Mouse (Mus musculus): ENCODE results near the gene Pcnp. TPM values are rescaled to one million over a fixed set of nuclear protein-coding genes. Genes with fewer than 3 reads are reported as not detected.

Gene Pcnp
- polyA plus RNA-seq, 1 experiment from 2014 or later: 248 TPM

DNA sequence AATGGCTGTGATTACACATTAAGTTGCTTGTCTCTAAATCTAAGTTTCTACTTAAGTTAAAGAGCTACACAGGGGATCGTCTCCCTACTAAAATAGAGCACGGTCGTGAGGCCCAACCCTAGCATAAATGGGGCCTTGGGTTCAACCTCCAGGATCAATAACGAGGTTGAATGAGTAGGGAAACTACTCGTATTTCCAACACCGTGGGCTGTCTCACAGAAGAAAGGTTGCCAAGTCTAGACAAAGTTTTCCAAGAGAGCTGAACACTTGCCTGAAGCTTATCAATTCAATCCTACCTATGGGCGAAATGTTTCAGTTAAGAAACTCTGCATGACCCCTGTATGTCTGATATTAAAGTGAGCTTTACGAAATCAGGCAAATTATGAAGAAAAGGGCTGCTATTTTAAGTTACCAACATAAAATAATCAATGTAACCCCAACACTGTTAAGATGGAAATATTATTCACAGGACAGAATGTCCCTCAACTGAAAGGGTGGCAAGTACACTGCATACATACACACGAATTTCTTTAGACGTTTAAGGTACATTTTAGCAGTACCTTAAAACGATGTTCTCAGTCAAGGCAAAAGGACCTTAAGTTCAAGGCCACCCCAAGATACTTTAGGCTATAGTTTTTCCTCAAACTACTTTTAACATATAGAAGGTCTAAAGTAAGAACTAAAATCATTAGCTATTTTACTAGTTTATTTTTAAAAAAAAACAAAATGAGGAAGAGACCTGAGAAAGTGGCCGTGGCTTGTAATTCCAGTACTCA, 1.5 kb downstream of the Pcnp start:
- H3K4me3 ChIP-seq: peak overlapping the region; percentile 63
- peak overlapping the region; percentile 71 for H3K4me2 ChIP-seq (replicated peaks)
- H3K27me3 ChIP-seq: no peaks in the 10 kb centered on the region
- H3K36me3 ChIP-seq: peaks cover 13% of the 10 kb centered on the region; the same call in 1 of the 2 replicates
- ATAC-seq (replicated peaks): no peak
- WGBS: 35% methylated on average over 12 of the region's 12 CpGs
- peak overlapping the region; percentile 75 for H3K9ac ChIP-seq (replicated peaks)
- peaks cover 34% of the 10 kb centered on the region for H3K4me1 ChIP-seq
- no peaks in the 10 kb centered on the region for H3K9me3 ChIP-seq
- H3K27ac ChIP-seq (replicated peaks): peak overlapping the region; percentile 88; the same call in 1 of the 2 replicates

DNA sequence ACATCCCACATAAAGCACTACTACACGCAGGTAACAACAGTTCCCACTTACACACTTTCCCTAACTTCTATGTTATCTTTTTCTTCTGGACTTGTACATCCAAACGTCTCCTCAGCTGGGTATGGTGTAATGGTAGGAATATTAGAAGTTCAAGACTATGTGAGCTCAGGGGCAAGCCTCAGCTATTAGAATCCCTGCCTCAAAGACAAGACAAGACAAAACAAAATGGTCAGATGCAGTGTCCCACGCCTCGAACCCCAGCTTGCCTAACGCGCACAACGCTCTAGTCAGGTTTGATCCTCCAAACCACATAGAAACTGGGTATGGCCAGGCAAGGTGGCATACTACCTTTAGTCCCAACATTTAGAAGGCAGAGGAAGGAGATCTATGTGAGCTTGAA, 9.9 kb downstream of the Pcnp start:
- WGBS: 96% methylated on average over 7 of the region's 7 CpGs

DNA sequence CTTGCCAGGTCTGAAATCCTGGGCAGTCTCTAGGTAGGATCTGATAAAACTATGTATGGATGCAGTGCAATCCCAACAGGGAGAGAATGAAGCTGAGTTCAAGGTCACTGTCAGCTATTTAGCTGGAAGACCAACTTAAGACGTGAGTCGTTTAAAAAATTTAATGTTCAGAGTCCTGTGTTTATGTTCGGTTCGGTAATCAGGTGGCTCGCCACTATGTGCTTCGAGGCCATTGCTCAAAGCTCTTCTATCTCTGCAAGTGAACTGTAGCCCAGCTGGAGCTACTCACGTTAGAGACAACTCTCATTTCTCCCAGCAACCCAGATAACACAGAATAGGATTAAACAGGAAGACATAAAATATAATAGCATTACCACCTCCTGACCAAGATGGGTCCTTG, 15.5 kb downstream of the Pcnp start:
- Histone ChIP-seq H3K9ac (replicated peaks) (no peak overlapping the region), H3K9me3 (no peaks in the 10 kb centered on the region), H3K4me1 (no peaks in the 10 kb centered on the region), H3K36me3 (peaks cover 39% of the 10 kb centered on the region), H3K4me2 (replicated peaks) (no peak overlapping the region), H3K27ac (replicated peaks) (no peak overlapping the region), H3K4me3 (no peak overlapping the region), H3K27me3 (no peaks in the 10 kb centered on the region)
- ATAC-seq (replicated peaks): no peak
- 91% methylated on average over 7 of the region's 7 CpGs for WGBS

More for the DNA sequence above, 9.9 kb downstream of the Pcnp start:
- ATAC-seq (replicated peaks): no peak
- Histone ChIP-seq H3K36me3 (peaks cover 52% of the 10 kb centered on the region), H3K9ac (replicated peaks) (no peak overlapping the region), H3K27me3 (no peaks in the 10 kb centered on the region), H3K4me2 (replicated peaks) (no peak overlapping the region), H3K9me3 (no peaks in the 10 kb centered on the region), H3K27ac (replicated peaks) (no peak overlapping the region), H3K4me3 (no peak overlapping the region), H3K4me1 (0 out of 2 replicates have a peak, but pooled peaks cover 2% of the 10 kb centered on the region)

DNA sequence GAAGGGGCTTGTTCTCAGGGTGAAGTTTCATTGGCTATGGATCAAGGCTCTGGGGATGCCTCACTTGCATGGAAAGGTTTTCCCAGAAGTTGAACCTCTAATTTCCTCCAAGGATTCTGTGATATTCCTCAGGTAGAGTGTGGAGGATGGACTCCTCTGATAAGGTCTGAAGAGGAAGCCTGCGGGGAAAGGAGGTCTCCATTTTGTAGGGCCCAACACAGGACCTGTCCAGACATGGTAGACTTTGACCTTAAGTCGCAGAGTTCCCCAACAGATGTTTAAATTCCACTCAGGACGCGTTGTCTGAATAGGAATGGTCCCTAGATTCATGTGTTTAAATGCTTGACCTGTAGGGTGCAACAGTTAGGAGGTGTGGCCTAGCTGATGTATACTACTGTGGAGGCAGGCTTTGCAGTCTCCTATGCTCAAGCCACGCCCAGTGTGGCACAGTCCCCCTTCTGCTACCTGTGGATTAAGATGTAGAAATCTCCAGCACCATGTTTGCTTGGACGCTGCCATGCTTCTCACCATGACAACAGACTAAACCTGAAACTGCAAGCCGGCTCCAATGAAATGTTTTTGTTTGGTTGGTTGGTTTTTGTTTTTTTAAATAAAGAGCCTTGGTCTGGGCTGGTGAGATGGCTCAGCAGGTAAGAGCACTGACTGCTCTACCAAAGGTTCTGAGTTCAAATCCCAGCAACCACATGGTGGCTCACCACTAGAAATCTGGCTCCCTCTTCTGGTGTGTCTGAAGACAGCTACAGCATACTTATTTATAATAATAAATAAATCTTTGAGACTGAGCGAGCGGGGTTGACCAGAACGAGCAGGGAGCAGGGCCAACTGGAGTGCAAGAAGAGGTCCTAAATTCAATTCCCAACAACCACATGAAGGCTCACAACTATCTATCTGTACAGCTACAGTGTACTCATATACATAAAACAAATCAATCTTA, 16.5 kb downstream of the Pcnp start:
- 0 out of 2 replicates have a peak, but pooled peaks have one; percentile 44 for ATAC-seq (replicated peaks)
- no peak overlapping the region for H3K4me3 ChIP-seq
- WGBS: 92% methylated on average over 10 of the region's 10 CpGs
- H3K27me3 ChIP-seq: no peaks in the 10 kb centered on the region
- H3K9ac ChIP-seq (replicated peaks): no peak overlapping the region
- peaks cover 31% of the 10 kb centered on the region for H3K36me3 ChIP-seq
- no peaks in the 10 kb centered on the region for H3K4me1 ChIP-seq
- no peaks in the 10 kb centered on the region for H3K9me3 ChIP-seq
- no peak overlapping the region for H3K27ac ChIP-seq (replicated peaks)
- H3K4me2 ChIP-seq (replicated peaks): no peak overlapping the region

DNA sequence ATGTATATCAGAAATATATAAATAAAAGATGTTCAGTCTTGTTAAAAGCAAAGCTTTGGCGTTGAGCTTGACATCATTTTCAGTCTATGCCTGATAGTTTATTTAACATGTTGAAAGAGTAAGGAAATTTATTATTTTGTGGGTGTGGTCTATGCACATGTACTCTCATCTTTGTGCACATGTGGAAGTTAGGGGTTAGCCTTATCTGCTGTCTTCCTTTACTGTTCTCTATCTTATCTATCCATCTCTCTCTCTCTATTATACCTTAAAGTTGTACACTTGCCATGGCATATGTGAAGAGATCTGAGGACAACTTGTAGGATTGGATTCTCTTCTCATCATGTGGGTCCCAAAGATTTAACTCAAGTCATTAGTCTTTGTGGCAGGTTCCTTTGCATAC, 20.7 kb downstream of the Pcnp start:
- no peaks in the 10 kb centered on the region for H3K4me1 ChIP-seq
- no peak overlapping the region for H3K4me3 ChIP-seq
- no peaks in the 10 kb centered on the region for H3K9me3 ChIP-seq
- 98% methylated on average over 1 of the region's 1 CpGs for WGBS
- no peaks in the 10 kb centered on the region for H3K27me3 ChIP-seq
- H3K9ac ChIP-seq (replicated peaks): no peak overlapping the region
- peaks cover 49% of the 10 kb centered on the region for H3K36me3 ChIP-seq
- H3K4me2 ChIP-seq (replicated peaks): no peak overlapping the region
- ATAC-seq (replicated peaks): no peak
- H3K27ac ChIP-seq (replicated peaks): no peak overlapping the region

DNA sequence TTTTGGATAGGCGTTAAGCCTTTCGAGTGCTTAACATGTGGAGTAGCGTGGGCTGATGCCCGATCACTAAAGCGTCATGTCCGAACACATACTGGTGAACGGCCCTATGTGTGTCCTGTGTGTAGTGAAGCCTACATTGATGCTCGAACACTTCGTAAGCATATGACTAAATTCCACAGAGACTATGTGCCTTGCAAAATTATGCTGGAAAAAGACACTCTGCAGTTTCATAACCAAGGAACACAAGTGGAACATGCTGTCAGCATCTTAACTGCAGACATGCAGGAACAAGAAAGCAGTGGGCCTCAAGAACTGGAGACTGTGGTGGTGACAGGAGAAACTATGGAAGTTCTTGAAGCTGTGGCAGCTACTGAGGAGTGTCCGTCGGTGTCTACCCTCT, 22.7 kb downstream of the Pcnp start:
- Histone ChIP-seq H3K4me2 (replicated peaks) (no peak overlapping the region), H3K9ac (replicated peaks) (no peak overlapping the region), H3K27me3 (no peaks in the 10 kb centered on the region), H3K4me3 (no peak overlapping the region), H3K36me3 (peaks cover 58% of the 10 kb centered on the region), H3K9me3 (no peaks in the 10 kb centered on the region), H3K27ac (replicated peaks) (no peak overlapping the region), H3K4me1 (no peaks in the 10 kb centered on the region)
- no peak for ATAC-seq (replicated peaks)
- 98% methylated on average over 11 of the region's 11 CpGs for WGBS

DNA sequence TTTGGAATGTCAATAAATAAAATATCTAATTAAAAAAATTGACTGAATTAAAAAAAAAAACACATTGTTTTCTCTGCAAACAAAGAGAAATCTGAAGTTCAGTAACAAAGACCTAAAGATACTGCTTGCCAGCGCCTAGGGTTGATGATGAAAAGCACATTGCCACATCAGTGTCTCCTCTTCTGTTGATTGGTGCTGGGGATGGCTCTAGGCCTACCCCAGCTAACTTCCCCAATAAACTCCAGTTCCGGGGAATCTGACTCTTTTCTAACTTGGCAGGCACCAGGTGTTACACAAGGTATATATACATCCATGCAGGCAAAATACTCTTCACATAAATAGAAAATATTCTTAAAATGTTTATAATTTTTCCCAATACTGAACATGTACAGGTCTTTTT, 35.3 kb downstream of the Pcnp start:
- H3K4me1 ChIP-seq: no peaks in the 10 kb centered on the region
- H3K9me3 ChIP-seq: no peaks in the 10 kb centered on the region
- H3K27ac ChIP-seq (replicated peaks): no peak overlapping the region
- H3K27me3 ChIP-seq: no peaks in the 10 kb centered on the region
- no peak overlapping the region for H3K9ac ChIP-seq (replicated peaks)
- H3K36me3 ChIP-seq: peaks cover 48% of the 10 kb centered on the region
- WGBS: 92% methylated on average over 2 of the region's 2 CpGs
- ATAC-seq (replicated peaks): no peak
- no peak overlapping the region for H3K4me3 ChIP-seq
- no peak overlapping the region for H3K4me2 ChIP-seq (replicated peaks)

DNA sequence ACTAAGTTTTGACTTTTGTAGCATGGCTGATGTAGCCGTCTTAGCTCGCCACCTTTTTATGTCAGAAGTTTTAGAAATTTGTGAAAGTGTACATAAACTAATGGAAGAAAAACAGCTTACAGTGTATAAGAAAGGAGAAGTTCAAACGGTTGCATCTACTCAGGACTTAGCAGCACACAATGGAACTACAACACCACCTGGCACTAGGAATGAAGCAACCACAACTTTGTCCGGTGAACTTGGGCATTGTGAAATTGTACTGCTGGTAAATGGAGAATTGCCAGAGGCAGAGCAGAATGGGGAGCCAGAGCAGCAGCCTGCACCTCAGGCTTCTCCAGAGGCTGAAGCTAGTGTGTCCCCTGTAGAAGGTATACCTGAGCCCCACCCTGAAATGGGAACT, 39.2 kb downstream of the Pcnp start:
- H3K4me1 ChIP-seq: no peaks in the 10 kb centered on the region
- H3K27ac ChIP-seq (replicated peaks): no peak overlapping the region
- no peak overlapping the region for H3K4me2 ChIP-seq (replicated peaks)
- no peaks in the 10 kb centered on the region for H3K27me3 ChIP-seq
- 94% methylated on average over 4 of the region's 4 CpGs for WGBS
- H3K4me3 ChIP-seq: no peak overlapping the region
- no peak overlapping the region for H3K9ac ChIP-seq (replicated peaks)
- ATAC-seq (replicated peaks): no peak
- peaks cover 46% of the 10 kb centered on the region for H3K36me3 ChIP-seq
- H3K9me3 ChIP-seq: no peaks in the 10 kb centered on the region

DNA sequence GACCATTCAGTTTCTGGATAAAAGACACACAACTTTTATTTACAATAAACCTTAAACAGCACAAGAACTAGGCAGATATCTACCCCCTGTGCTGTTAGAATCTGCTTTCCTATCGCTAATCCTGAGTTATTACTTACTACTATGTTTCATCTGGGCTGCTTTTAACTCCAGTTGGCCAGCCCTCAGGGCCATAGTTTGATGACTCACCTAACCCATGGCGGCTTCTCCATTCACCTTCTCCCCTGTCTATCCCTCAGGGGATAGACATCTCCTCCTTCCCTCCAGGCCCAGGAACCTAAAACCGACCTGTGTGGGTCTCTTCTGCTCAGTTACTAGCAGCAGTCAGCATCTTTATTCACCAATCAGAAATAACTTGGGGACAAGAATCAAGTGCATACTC, 43.5 kb downstream of the Pcnp start:
- WGBS: 94% methylated on average over 3 of the region's 3 CpGs

DNA sequence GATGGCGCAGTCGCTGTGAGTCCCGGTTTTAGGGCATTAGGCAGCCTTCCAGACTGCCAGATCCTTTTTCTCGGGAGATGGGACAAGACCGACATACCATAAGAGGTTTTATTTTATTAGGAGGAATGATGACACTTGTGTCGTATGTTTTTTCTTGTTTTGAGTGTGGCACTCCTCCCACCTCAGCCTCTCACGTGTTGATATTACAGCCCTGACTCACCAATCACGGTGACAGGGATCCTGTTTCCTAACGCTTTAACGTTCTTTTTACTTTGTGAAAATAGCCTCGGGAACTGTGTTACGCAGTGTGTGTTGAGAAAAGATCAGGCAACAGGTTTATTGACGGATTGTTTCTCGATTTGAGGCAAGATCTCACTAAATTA, 54.6 kb downstream of the Pcnp start:
- Histone ChIP-seq H3K27me3 (no peaks in the 10 kb centered on the region), H3K9me3 (no peaks in the 10 kb centered on the region), H3K9ac (replicated peaks) (peak overlapping the region; percentile 86), H3K27ac (replicated peaks) (peak overlapping the region; percentile 92), H3K4me3 (peak overlapping the region; percentile 97), H3K4me2 (replicated peaks) (peak overlapping the region; percentile 63), H3K4me1 (peaks cover 30% of the 10 kb centered on the region), H3K36me3 (peaks cover 29% of the 10 kb centered on the region)
- 6% methylated on average over 14 of the region's 14 CpGs for WGBS
- ATAC-seq (replicated peaks): no peak

More for the DNA sequence above, 43.5 kb downstream of the Pcnp start:
- Histone ChIP-seq H3K27me3 (no peaks in the 10 kb centered on the region), H3K9ac (replicated peaks) (no peak overlapping the region), H3K4me3 (no peak overlapping the region), H3K27ac (replicated peaks) (no peak overlapping the region), H3K4me1 (no peaks in the 10 kb centered on the region), H3K36me3 (peaks cover 39% of the 10 kb centered on the region), H3K9me3 (no peaks in the 10 kb centered on the region), H3K4me2 (replicated peaks) (no peak overlapping the region)
- no peak for ATAC-seq (replicated peaks)

DNA sequence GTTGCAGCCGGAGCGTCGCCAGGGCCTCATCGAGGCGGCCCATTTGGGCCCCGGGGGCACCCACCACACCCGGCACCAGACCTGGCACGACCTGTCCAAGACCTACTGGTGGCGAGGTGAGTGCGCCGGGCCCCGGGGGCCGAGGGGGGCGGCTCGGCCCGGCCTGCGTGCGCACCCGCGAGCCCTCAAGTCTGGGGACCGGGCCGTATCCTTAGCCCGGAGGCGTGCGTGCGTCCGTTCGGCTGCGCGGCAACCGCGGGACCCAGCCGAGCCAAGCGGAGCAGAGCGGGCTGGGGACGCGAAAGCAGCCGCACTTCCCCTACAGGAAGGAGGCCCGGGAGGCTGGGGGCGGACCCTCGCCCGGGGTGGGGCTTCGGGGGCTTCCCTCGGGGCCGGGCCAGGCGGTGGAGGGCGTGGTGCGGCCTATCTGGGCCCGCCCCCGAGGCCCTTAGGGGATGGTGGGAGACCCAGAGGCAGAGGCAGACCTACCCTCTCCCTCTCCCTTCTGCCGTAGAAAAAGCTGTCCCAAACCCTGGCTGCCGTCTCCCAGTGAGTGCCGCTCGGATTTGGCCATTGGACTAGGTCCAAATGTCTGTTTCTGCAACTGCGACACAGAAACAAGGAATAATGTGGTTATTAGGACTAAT, 55.2 kb downstream of the Pcnp start:
- H3K4me1 ChIP-seq: peaks cover 34% of the 10 kb centered on the region
- H3K9me3 ChIP-seq: no peaks in the 10 kb centered on the region
- 1% methylated on average over 52 of the region's 55 CpGs for WGBS
- peak overlapping the region; percentile 63 for H3K4me2 ChIP-seq (replicated peaks)
- H3K4me3 ChIP-seq: peak overlapping the region; percentile 97
- peak; percentile 83 for ATAC-seq (replicated peaks)
- H3K27ac ChIP-seq (replicated peaks): peak overlapping the region; percentile 92
- H3K27me3 ChIP-seq: no peaks in the 10 kb centered on the region
- peak overlapping the region; percentile 86 for H3K9ac ChIP-seq (replicated peaks)
- H3K36me3 ChIP-seq: peaks cover 34% of the 10 kb centered on the region

All from forebrain, embryonic 15.5 days (tissue).